Mouse (Mus musculus): ENCODE results near the gene Vma21-ps.

DNA sequence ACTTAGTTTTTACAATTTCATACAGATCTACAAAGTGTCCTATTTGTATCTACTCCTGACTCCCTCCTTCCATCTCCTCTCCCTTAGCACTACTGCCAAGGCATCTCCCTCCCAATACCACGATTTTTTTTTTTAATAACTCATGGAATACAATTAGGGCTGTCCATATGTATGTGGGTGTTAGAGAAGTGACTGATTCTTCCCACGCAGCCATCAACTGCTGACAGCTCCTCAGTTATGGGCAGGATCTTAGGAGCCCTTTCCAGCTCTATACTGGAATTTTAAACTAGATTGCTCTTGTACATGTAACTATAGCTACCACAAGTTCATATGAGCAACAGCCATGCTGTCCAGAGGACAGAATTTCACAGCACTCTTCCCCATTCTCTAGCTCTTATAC is 33.6 kb upstream of the Vma21-ps start:
- TF ChIP-seq CTCF (conservative IDR thresholded peaks at IDR 0.05; ENCODE audit: low read length) (no peak), NANOG (IDR thresholded peaks at IDR 0.05; ENCODE audit: borderline replicate concordance, low read length) (no peak)

All from E14TG2a.4 (cell line).